Mouse (Mus musculus) neural tube, embryonic 15.5 days (tissue): ENCODE measurements at regions not wholly inside any gene's neighbourhood (a gene's known extent, or its start where the extent isn't known, plus 50 kb on each side); places are given as distances from the start of the nearest gene placed in this dataset.

Experiments
- ATAC-seq: fragments of 200-750 bp; cut with Nextera tagmentation; 2 replicates; pipeline ENCODE4 v1.8.0; 2017; ENCODE audit warnings: mild to moderate bottlenecking, moderate TSS enrichment, moderate library complexity; ENCODE audit not compliant: low FRiP score
- H3K27ac ChIP-seq: fragments of 300-500 bp; sonication (generic); replicated peaks from 2 replicates; pipeline ENCODE4 v1.5.1; 2015; ENCODE audit warnings: mild to moderate bottlenecking, inconsistent platforms
- H3K27me3 ChIP-seq: fragments of 300-500 bp; sonication (generic); replicated peaks from 2 replicates; pipeline ENCODE4 v1.6.1; 2015; ENCODE audit warnings: inconsistent platforms
- H3K36me3 ChIP-seq: fragments of 300-500 bp; sonication (generic); 2 replicates; pipeline ENCODE4 v1.6.1; 2015; ENCODE audit warnings: inconsistent platforms
- H3K4me1 ChIP-seq: fragments of 300-500 bp; sonication (generic); 2 replicates; pipeline ENCODE4 v1.6.1; 2015; ENCODE audit warnings: inconsistent platforms
- H3K4me2 ChIP-seq: fragments of 300-500 bp; sonication (generic); 2 replicates; pipeline ENCODE4 v1.6.1; 2015; ENCODE audit warnings: inconsistent platforms, mild to moderate bottlenecking, moderate library complexity
- H3K4me3 ChIP-seq: fragments of 300-500 bp; sonication (generic); replicated peaks from 2 replicates; pipeline ENCODE4 v1.5.1; 2015; ENCODE audit warnings: mild to moderate bottlenecking, inconsistent platforms
- H3K9ac ChIP-seq: fragments of 300-500 bp; sonication (generic); replicated peaks from 2 replicates; pipeline ENCODE4 v1.6.1; 2015; ENCODE audit warnings: mild to moderate bottlenecking, inconsistent platforms
- H3K9me3 ChIP-seq: fragments of 300-500 bp; sonication (generic); replicated peaks from 2 replicates; pipeline ENCODE4 v1.6.1; 2016; ENCODE audit warnings: inconsistent platforms
- WGBS: fragments of 180-500 bp; shearing (Covaris S2); methylation state at CpG from one replicate; pipeline ENCODE4 v1.1.7; 2015; ENCODE audit warnings: mixed read lengths; 5-methylcytosine and 5-hydroxymethylcytosine counted together

DNA sequence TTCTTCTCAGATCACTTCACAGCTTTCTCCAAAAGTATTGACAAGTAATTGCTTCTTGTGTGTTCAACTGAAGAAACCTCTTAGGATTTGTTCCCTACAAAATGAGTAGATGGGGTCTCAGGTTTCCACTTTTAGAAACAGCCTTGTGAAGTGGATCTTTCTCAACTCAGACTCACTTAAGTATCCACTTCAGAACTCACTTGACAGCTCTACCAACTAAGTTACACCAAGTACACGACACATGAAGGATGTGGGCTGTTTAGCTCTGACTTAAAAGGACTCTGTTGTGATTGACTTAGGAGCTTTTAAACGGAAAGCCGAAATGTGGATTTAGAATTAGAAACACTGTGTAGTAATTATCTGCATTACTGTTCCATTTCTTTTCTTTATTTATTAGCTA is 556.0 kb downstream of the Rfpl4b start:
- H3K27ac ChIP-seq, result no peak overlapping the region
- H3K4me2 ChIP-seq, result no peak overlapping the region
- H3K9ac ChIP-seq, result no peak overlapping the region
- no peak overlapping the region for H3K4me3 ChIP-seq
- no peaks in the 10 kb centered on the region for H3K4me1 ChIP-seq
- H3K9me3 ChIP-seq, result no peaks in the 10 kb centered on the region
- no peaks in the 10 kb centered on the region for H3K36me3 ChIP-seq
- no peak for ATAC-seq
- 84% methylated on average over 3 of the region's 3 CpGs for WGBS
- H3K27me3 ChIP-seq, result no peaks in the 10 kb centered on the region

DNA sequence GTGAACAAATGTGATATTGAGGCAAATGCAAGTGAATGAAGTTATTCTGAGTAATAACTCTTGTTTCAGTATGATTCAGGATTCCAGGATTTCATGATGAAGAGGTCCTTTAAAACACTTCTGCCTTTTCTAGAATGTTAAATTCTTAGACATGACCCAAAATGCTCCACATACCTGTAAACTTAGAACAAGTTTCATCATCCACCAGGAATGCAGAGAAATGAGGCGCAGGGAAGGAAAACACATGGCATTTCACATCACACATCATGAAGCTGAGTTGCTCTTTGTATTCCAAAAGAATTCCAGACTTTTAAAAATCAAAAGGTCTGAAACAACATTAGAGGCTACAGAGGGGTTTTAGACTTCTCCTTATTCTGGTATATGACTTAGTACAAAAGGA is 574.8 kb downstream of the Rfpl4b start:
- WGBS, result 97% methylated on average over 1 of the region's 1 CpGs
- no peak overlapping the region for H3K9ac ChIP-seq
- H3K27ac ChIP-seq, result no peak overlapping the region
- ATAC-seq, result no peak
- H3K4me3 ChIP-seq, result no peak overlapping the region
- H3K9me3 ChIP-seq, result no peaks in the 10 kb centered on the region
- no peaks in the 10 kb centered on the region for H3K4me1 ChIP-seq
- H3K27me3 ChIP-seq, result no peaks in the 10 kb centered on the region
- no peak overlapping the region for H3K4me2 ChIP-seq
- H3K36me3 ChIP-seq, result no peaks in the 10 kb centered on the region
